Mouse (Mus musculus) limb, embryonic 10.5 days (tissue): ENCODE data around the gene Mcur1. TPM values are rescaled to one million over a fixed set of nuclear protein-coding genes. Genes with fewer than 3 reads are reported as not detected.

Experiments used
- DNase-seq: peaks from one replicate; pipeline ENCODE4 v3.0.0-alpha.2; 2017; ENCODE audit warnings: low spot score
- H3K27ac ChIP-seq: fragments of 300-500 bp; sonication (generic); 2 replicates; pipeline ENCODE4 v1.5.1; 2016; ENCODE audit warnings: mild to moderate bottlenecking
- H3K27me3 ChIP-seq: fragments of 300-500 bp; sonication (generic); 2 replicates; pipeline ENCODE4 v1.6.1; 2016; ENCODE audit warnings: low read depth, mild to moderate bottlenecking; ENCODE audit not compliant: poor library complexity, severe bottlenecking
- H3K36me3 ChIP-seq: fragments of 300-500 bp; sonication (generic); 2 replicates; pipeline ENCODE4 v1.6.1; 2016; ENCODE audit warnings: mild to moderate bottlenecking, moderate library complexity
- H3K4me1 ChIP-seq: fragments of 300-500 bp; sonication (generic); 2 replicates; pipeline ENCODE4 v1.6.1; 2016
- H3K4me3 ChIP-seq: fragments of 300-500 bp; sonication (generic); 2 replicates; pipeline ENCODE4 v1.5.1; 2016; ENCODE audit warnings: mild to moderate bottlenecking, moderate library complexity
- H3K9me3 ChIP-seq: fragments of 300-500 bp; sonication (generic); replicated peaks from 2 replicates; pipeline ENCODE4 v1.6.1; 2016; ENCODE audit warnings: mild to moderate bottlenecking
- whole genome bisulfite sequencing: fragments of 180-500 bp; shearing (Covaris S2); methylation state at CpG from one replicate; pipeline ENCODE4 v1.1.7; 2016; 5-methylcytosine and 5-hydroxymethylcytosine counted together
- polyA plus RNA-seq: library from polyadenylated mRNA; unstranded; fragments of >200 nt; fragmentation: Nextera tagmentation; extraction: Ambion mirVana; gene quantifications from 2 replicates; pipeline ENCODE4 v1.2.1, GENCODE M21; 2016

The Mcur1 gene
- polyA plus RNA-seq, 1 experiment from 2014 or later, result 12.1 TPM

GRCm38 (mm10) chr13:43539409-43539808 lies 20.6 kb downstream of the Mcur1 start:
- no peaks in the 10 kb centered on the region for H3K9me3 ChIP-seq
- no peak overlapping the region for H3K27ac ChIP-seq
- H3K4me3 ChIP-seq, result no peak overlapping the region
- peaks cover 5% of the 10 kb centered on the region for H3K4me1 ChIP-seq
- no peak for DNase-seq
- WGBS, result 92% methylated on average over 3 of the region's 3 CpGs
- no peaks in the 10 kb centered on the region for H3K27me3 ChIP-seq
- peaks cover 9% of the 10 kb centered on the region for H3K36me3 ChIP-seq

DNA sequence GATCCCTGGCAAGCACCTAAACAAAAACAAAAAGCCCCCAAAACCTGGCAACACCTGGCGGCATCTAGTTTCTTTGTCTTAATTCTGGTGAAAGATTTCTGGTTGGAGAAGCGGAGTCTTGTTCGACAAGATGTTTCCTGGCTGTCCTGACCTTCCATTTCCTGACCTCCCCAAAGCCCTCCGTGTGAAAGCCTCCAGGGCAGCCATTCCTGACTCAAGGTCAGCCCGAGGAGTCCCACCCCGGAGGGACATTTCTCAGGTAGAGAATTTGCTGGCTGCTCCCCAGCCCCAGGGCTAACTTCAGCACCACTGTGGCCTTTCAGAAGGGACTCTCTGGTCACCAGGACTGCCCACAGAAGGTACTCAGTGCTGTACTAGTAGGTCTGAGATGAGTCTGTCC lies 22.1 kb downstream of the Mcur1 start:
- peaks cover 5% of the 10 kb centered on the region for H3K4me1 ChIP-seq
- 0 out of 2 replicates have a peak, but pooled peaks cover 2% of the 10 kb centered on the region for H3K36me3 ChIP-seq
- no peaks in the 10 kb centered on the region for H3K27me3 ChIP-seq
- H3K4me3 ChIP-seq, result no peak overlapping the region
- DNase-seq, result no peak
- H3K27ac ChIP-seq, result no peak overlapping the region
- WGBS, result 61% methylated on average over 6 of the region's 6 CpGs
- H3K9me3 ChIP-seq, result no peaks in the 10 kb centered on the region

GRCm38 (mm10) chr13:43534015-43534414 lies 26.0 kb downstream of the Mcur1 start:
- 67% methylated on average over 4 of the region's 4 CpGs for WGBS
- no peaks in the 10 kb centered on the region for H3K9me3 ChIP-seq
- no peaks in the 10 kb centered on the region for H3K36me3 ChIP-seq
- no peak overlapping the region for H3K4me3 ChIP-seq
- H3K4me1 ChIP-seq, result peaks cover 25% of the 10 kb centered on the region
- DNase-seq, result no peak
- H3K27ac ChIP-seq, result no peak overlapping the region
- H3K27me3 ChIP-seq, result no peaks in the 10 kb centered on the region

DNA sequence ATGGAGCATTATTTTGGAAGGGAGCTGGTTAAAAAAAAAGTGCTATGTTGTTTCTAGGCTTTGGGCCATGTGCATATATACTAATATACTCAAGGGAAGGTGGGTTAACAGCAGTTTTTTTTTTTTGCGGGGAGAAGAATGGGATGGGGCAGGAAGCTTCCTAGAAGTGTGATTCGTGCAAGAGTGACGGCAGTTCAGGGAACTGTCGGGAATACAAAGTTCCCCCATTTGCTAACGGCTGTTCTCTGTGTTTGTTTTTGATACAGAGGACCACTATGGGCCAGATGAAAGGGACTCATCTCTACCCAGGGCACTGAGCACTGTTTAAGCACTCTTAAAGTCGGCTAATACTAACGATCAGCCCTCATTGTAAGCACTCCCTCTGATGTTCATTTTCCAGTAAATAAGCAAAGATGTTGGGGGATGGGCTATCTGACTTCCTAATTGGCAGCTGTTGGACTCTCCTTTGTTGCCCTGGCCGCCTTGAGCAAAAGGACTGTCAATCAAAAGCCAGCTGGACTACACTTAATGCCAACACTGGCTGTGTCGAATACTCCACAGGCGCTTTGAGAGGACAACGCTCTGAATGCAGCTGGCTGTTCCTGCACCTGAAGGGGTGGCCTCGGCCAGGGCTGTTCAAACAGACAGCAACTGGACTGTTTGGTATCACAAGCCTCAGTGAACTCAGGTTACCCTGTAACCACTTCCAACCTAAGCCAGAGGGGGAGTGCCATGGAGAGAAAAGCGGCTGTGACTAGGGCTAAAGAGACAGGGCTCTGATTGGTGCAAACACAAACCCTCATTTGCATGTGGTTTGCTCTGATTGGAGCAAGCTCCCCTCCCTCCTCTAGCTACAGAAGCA lies 28.9 kb downstream of the Mcur1 start:
- DNase-seq, result peak; percentile 48
- H3K27me3 ChIP-seq, result no peaks in the 10 kb centered on the region
- no peak overlapping the region for H3K4me3 ChIP-seq
- WGBS, result 41% methylated on average over 13 of the region's 13 CpGs
- peak overlapping the region; percentile 32 for H3K27ac ChIP-seq
- no peaks in the 10 kb centered on the region for H3K9me3 ChIP-seq
- peaks cover 20% of the 10 kb centered on the region for H3K4me1 ChIP-seq
- H3K36me3 ChIP-seq, result no peaks in the 10 kb centered on the region

DNA sequence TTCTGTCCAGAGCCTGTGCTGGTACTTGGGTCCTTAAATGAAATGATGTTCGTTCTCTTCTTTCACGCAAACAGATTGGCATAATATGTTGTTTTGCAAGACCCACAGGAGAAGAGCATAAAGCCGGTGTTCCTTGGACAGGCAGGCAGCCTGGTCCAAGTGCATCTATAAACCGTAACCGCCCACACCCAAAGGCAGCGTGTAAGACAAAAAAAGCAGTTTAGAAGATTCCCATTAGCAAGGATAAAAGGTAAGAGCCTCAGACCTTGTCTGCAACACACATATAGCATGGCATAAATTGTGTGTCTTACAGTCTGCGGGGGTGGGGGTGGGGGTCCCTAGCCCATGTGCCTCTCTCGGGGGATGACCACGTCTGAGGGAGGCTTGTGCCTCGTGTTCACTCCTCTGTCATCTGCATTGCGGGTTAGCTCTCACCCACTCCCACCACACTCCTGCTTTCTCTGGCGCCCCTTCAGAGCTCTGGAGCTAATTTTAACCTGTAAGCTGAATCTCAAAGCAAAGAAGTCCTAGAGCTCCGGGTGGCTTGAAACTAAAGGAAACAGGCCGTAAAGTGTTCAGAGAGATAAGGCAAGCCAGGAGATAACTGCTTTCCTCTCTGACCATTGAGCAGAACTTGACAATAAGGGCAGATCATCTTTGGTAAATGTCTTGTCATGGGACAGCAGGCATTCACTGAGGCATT lies 29.7 kb downstream of the Mcur1 start:
- Histone ChIP-seq H3K4me1 (peaks cover 25% of the 10 kb centered on the region), H3K27ac (peak overlapping the region; percentile 32; the same call in 1 of the 2 replicates)
- 64% methylated on average over 14 of the region's 14 CpGs for WGBS

DNA sequence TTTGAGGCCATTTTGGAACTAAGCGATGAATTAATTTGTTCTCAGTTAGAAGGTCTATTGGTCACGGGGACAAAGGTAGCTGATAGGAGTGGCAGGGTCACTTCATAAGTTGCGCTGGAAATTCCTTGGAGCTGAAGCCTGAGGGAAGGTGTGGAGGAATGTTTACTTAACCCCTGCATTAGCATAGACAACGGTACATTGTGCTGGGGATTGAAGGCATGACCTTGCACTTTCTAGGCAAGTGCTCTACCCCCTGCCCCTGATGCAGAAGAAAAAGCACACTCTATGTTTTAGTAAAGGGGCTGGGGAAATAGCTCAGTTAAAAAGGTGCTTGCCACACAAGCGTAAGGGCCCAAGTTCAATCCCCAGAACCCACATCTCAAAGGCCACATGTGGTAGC lies 33.7 kb downstream of the Mcur1 start:
- Histone ChIP-seq H3K4me1 (peaks cover 22% of the 10 kb centered on the region), H3K4me3 (no peak overlapping the region), H3K36me3 (no peaks in the 10 kb centered on the region), H3K27ac (no peak overlapping the region), H3K27me3 (no peaks in the 10 kb centered on the region), H3K9me3 (no peaks in the 10 kb centered on the region)
- DNase-seq, result no peak
- WGBS, result 87% methylated on average over 5 of the region's 5 CpGs

More for the DNA sequence above, 29.7 kb downstream of the Mcur1 start:
- DNase-seq, result no peak
- H3K9me3 ChIP-seq, result no peaks in the 10 kb centered on the region
- no peak overlapping the region for H3K4me3 ChIP-seq
- no peaks in the 10 kb centered on the region for H3K27me3 ChIP-seq
- H3K36me3 ChIP-seq, result no peaks in the 10 kb centered on the region

DNA sequence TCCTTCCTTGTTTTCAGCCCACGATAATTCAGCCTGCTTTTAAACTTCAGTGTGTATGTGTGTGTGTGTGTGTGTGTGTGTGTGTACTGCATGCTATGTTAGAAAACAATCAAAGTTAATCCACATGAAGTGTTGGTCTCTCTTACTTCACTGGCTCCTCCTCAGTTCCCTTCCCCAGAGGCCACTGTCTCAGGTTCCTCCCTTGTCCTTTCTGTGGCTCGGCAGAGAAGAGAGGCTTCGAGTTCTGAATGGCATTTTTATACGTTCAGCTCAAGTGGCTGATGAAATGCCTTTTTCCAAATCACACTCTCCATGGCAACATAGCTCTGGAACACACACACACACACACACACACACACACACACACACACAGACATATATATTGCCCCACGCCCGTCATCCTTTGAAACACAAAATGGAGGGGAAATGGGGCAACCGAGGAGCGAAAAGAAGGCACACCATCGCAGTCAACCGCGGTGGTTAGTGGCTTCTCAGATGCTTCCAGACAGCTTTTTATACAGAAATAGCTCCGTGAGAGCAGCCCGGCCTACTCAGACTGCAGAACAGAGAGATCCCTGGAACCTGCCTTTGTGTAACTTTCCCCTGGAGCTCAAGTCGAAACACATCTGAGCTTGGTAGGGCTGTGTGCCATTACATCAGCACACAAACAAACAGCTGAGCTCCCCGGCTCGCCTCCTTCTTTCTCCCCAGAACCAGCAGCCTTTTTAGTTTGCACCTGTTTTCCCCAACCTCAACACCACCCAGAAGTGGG lies 34.4 kb downstream of the Mcur1 start:
- DNase-seq, result no peak
- Histone ChIP-seq H3K27me3 (no peaks in the 10 kb centered on the region), H3K27ac (no peak overlapping the region), H3K36me3 (no peaks in the 10 kb centered on the region), H3K4me1 (peaks cover 15% of the 10 kb centered on the region), H3K9me3 (no peaks in the 10 kb centered on the region), H3K4me3 (no peak overlapping the region)
- WGBS, result 79% methylated on average over 16 of the region's 16 CpGs

- no peak for DNase-seq
- 80% methylated on average over 16 of the region's 16 CpGs for WGBS
- Histone ChIP-seq H3K27ac (no peak overlapping the region), H3K36me3 (no peaks in the 10 kb centered on the region), H3K4me3 (no peak overlapping the region), H3K27me3 (no peaks in the 10 kb centered on the region), H3K4me1 (peaks cover 10% of the 10 kb centered on the region; the same call in 1 of the 2 replicates), H3K9me3 (no peaks in the 10 kb centered on the region)
Observed at GRCm38 (mm10) chr13:43524491-43525362, 35.3 kb downstream of the Mcur1 start.

DNA sequence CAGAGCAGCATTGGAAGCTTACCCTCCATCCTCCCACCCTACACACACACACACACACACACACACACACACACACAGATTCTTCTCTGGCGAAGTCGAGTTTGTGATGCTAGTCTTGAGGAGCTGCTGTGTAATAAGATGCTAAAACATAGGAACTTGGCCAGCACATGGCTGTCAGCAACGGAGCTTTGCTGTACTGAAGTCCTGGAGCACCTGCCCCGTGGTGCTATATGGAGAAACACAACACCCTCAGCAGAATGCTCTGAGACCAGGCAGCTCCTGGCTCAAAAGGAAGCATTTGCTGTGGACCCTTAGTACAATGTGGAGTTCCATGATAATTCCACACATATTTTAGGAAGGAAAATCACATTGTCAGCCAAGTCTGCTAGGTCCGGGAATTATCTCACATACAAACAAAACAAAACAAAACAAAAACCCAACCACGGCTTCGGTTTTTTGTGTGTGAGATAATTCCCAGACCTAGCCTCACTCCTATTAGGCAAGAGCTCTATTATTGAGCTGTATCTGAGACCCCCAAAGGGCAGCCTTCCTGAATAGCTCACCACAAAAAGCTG lies 36.0 kb downstream of the Mcur1 start:
- H3K27me3 ChIP-seq, result no peaks in the 10 kb centered on the region
- H3K27ac ChIP-seq, result no peak overlapping the region
- WGBS, result 88% methylated on average over 7 of the region's 7 CpGs
- H3K4me1 ChIP-seq, result peaks cover 10% of the 10 kb centered on the region; the same call in 1 of the 2 replicates
- H3K36me3 ChIP-seq, result no peaks in the 10 kb centered on the region
- H3K4me3 ChIP-seq, result no peak overlapping the region
- H3K9me3 ChIP-seq, result no peaks in the 10 kb centered on the region
- DNase-seq, result no peak

DNA sequence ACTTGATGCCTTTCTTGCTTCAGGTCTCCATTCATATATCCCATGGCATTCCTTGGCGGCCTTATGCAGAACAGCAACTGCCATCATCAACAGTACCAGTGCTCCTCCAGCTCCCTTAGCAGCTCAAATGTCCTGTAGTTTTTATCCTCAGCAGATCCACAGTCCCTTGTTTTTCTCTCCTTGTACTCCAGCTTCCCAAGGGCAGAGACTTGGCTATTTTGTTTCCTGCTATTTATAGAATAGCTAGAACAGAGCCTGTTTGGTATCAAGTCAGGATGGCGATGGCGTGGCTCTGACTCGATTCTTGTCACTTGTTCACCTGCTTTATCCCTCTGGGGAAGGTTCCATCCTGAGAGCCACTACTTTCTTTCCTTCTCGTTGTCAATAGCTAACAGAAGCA lies 38.1 kb downstream of the Mcur1 start:
- Histone ChIP-seq H3K27me3 (no peaks in the 10 kb centered on the region), H3K36me3 (no peaks in the 10 kb centered on the region), H3K9me3 (no peaks in the 10 kb centered on the region), H3K4me1 (peaks cover 10% of the 10 kb centered on the region; the same call in 1 of the 2 replicates), H3K4me3 (no peak overlapping the region), H3K27ac (no peak overlapping the region)
- 91% methylated on average over 5 of the region's 5 CpGs for WGBS
- no peak for DNase-seq

DNA sequence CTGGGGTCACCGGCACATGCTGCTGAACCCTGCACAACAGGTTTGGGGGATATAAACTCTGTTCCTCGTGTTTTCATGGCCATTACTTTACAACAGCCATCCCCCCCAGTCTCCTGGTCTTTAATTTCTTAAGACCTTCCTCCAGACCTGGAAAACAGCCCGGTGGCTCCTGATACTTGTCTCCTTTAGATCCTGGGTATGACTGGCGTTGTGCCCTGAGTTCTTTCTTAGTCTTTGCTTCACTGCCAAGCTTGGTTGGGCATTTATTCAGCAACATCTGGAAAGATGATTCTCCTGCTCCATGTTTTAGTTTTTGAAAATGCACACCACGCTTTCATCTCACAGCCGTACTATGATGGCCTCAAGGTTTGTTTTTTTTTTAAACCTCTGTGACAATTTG lies 40.7 kb downstream of the Mcur1 start:
- no peak overlapping the region for H3K27ac ChIP-seq
- no peaks in the 10 kb centered on the region for H3K27me3 ChIP-seq
- no peak for DNase-seq
- H3K9me3 ChIP-seq, result no peaks in the 10 kb centered on the region
- H3K36me3 ChIP-seq, result no peaks in the 10 kb centered on the region
- H3K4me1 ChIP-seq, result no peaks in the 10 kb centered on the region
- WGBS, result 83% methylated on average over 6 of the region's 6 CpGs
- no peak overlapping the region for H3K4me3 ChIP-seq

GRCm38 (mm10) chr13:43517371-43517770 lies 42.6 kb downstream of the Mcur1 start:
- WGBS, result 66% methylated on average over 8 of the region's 8 CpGs

More at GRCm38 (mm10) chr13:43517371-43517770, 42.6 kb downstream of the Mcur1 start:
- Histone ChIP-seq H3K4me1 (no peaks in the 10 kb centered on the region), H3K4me3 (no peak overlapping the region), H3K27me3 (no peaks in the 10 kb centered on the region), H3K27ac (no peak overlapping the region), H3K9me3 (no peaks in the 10 kb centered on the region), H3K36me3 (no peaks in the 10 kb centered on the region)
- DNase-seq, result no peak
